Mouse (Mus musculus): ENCODE data around the gene Brs3. TPM values are rescaled to one million over a fixed set of nuclear protein-coding genes. Genes with fewer than 3 reads are reported as not detected.

The Brs3 gene
- under 1 TPM in 1 of 2 experiments, not detected in 1; 0.17 TPM for polyA plus RNA-seq (2017; shearing (Covaris generic))

DNA sequence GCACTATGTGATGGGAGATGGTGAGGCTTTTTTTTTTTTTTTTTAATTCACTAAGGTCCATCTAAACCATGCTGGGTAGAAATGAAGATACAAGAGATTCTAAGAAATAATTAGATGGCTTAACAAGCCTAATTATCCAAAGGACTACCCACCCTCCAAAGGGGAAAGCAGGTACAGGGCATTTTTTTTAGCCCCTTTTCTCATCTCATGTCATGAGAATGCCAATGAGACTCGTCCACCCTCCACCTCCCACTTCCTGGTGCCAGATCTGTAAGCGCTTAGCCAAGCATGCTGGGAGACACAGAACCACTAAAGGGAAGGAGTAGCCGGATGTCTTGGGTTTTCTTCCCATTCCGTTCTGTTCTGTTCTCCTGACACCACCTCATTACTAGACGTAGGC is at the start of gene Brs3:
Gene Brs3 (plus strand): TSS at position 301 of the 400 bp plus-strand sequence.

DNA sequence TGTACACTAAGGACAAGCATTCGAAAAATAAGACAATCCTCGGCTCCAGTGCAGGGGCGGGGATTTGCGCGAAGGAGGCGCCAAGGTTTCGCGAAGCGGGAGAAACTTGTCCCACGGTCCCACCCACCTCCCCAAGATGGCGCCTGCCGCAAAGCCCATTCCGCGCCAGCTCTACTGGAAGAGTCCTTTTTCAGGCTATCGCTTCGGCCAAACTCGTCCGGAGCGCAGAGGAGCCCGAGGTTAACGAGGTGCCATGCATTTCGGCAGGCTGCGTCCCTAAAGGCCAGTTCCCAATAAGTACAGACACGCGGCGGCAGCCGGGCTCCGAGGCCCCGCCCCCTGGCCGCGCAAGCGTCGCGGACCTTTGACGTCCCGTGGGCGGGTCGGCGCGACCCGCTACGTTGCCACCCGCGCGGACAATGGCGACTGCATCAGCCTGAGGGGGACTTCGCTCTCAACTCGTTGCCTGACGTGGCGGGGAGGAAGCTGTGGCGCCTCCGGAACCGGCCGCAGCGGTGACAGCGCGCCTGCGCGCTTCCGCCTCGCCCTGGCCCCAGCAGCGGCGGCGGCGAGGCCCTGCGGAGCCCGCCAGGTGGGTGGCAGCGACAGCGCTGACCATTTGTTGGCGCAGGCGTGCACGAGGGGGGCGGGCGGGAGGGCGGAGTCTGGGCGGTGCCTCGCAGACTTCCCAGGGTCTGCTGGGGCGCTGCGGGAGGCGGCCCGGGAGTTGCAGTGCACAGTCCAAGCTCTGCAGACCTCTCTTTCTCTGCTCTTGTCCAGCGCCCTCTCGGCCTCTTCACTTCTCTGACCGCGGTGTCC is 10.5 kb downstream of the Brs3 start, which contains the start of gene Htatsf1:
Gene Htatsf1 (plus strand): TSS at position 410 of the 819 bp plus-strand sequence.

DNA sequence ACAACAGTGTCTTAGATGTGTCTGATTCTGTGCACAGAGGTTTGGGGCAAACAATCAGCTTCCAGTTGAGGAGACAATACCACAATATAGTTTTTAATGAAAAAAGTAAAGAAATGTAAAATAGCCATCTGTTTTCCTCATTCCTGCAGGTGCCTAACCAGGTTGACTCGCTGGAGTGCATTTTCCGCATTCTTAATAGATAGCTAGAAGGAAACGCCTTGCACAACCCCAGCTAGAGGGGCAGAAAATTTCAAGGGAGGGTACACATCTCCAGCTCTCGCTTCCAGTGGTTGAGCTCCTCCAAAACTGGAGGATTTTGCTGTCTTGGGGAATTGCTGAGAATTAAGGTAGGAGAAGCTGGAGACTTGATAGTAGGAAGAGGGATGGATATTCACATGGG is 44.9 kb downstream of the Brs3 start, which contains the start of gene Vgll1:
Gene Vgll1 (plus strand): TSS at position 301 of the 400 bp plus-strand sequence.

Other genes starting within 250 kb of the Brs3 start
- gene Map7d3, start 220.7 kb upstream of the Brs3 start, polyA plus RNA-seq (2017; shearing (Covaris generic)): 1 to 10 TPM in 1 of 2 experiments, under 1 TPM in 1; 0.69 to 1.1 TPM
- 1 to 10 TPM in 1 of 2 experiments, under 1 TPM in 1; 0.08 to 1.5 TPM for gene Adgrg4, start 172.9 kb upstream of the Brs3 start, polyA plus RNA-seq (2017; shearing (Covaris generic))
- gene Htatsf1, start 10.5 kb downstream of the Brs3 start, polyA plus RNA-seq (2017; shearing (Covaris generic)): 10 to 100 TPM; 55.2 to 74.2 TPM
- not detected for gene Vgll1, start 45.0 kb downstream of the Brs3 start, polyA plus RNA-seq (2017; shearing (Covaris generic))
- 100 to 1,000 TPM in 1 of 2 experiments, 10 to 100 TPM in 1; 59.2 to 159 TPM for gene Cd40lg, start 169.1 kb downstream of the Brs3 start, polyA plus RNA-seq (2017; shearing (Covaris generic))

Data from inflammation-experienced regulatory T-cells (primary cell).